Mouse (Mus musculus): ENCODE results near the gene Rxfp2. TPM values are rescaled to one million over a fixed set of nuclear protein-coding genes. Genes with fewer than 3 reads are reported as not detected.

Rxfp2 gene
- 0.51 and 0.72 TPM in 2 replicates for polyA plus RNA-seq (2014; fragmentation: Nextera tagmentation; extraction: Ambion mirVana)

- Histone ChIP-seq H3K9ac (ENCODE audit: low read depth, low read length) (no peak within 1 kb of the TSS), H3K9me3 (ENCODE audit: control insufficient read depth, low read length) (no peaks in the 10 kb centered on the region), H3K27ac (replicated peaks; ENCODE audit: low read depth, low read length) (no peak within 1 kb of the TSS), H3K4me2 (ENCODE audit: low read depth, low read length) (no peak within 1 kb of the TSS), H3K27me3 (replicated peaks; ENCODE audit: control insufficient read depth, insufficient read depth, low read length) (peaks cover 7% of the 10 kb centered on the region; the same call in 1 of the 2 replicates), H3K36me3 (ENCODE audit: control insufficient read depth, insufficient read depth, low read length) (no peaks in the 10 kb centered on the region), H3K4me1 (ENCODE audit: control insufficient read depth, insufficient read depth, low read length) (no peaks in the 10 kb centered on the region), H3K4me3 (ENCODE audit: low read depth, low read length) (no peak within 1 kb of the TSS)
- DNase-seq (ENCODE audit: low spot score) (no peak), ATAC-seq (ENCODE audit: low read depth) (no peak)
- WGBS, result 52% methylated on average over 19 of the region's 19 CpGs
These were observed at the start of gene Rxfp2 for GRCm38 (mm10) chr5:150018656-150019055. TSS of gene Rxfp2 (plus strand) at chr5:150018675.

DNA sequence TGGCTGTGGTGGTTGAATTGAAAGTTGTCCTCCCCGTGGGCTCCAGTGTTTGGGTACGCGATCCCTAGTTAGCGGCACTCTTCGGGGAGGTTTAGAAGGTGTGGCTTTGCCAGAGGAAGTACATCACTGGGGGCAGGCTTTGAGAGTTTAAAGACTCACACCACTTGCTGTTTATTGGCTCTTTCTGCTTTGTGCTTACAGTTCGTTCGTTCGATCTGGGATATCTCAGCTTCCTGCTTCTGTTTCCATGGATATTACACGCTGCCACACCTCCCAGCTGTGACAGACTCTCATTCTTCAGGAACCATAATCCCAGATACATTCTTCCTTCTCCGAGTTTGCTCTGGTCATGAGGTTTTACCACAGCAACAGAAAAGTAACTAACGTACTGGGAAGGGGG, 48.2 kb upstream of the Rxfp2 start:
- DNase-seq (ENCODE audit: low spot score) (no peak), ATAC-seq (ENCODE audit: low read depth) (no peak)
- no peaks in the 10 kb centered on the region for H3K4me1 ChIP-seq (ENCODE audit: control insufficient read depth, insufficient read depth, low read length)
- no peaks in the 10 kb centered on the region for H3K9me3 ChIP-seq (ENCODE audit: control insufficient read depth, low read length)
- H3K4me2 ChIP-seq (ENCODE audit: low read depth, low read length), result no peak overlapping the region
- no peak overlapping the region for H3K9ac ChIP-seq (ENCODE audit: low read depth, low read length)
- H3K27me3 ChIP-seq (replicated peaks; ENCODE audit: control insufficient read depth, insufficient read depth, low read length), result no peaks in the 10 kb centered on the region
- H3K36me3 ChIP-seq (ENCODE audit: control insufficient read depth, insufficient read depth, low read length), result no peaks in the 10 kb centered on the region
- H3K4me3 ChIP-seq (ENCODE audit: low read depth, low read length), result no peak overlapping the region
- H3K27ac ChIP-seq (replicated peaks; ENCODE audit: low read depth, low read length), result no peak overlapping the region
- WGBS, result 92% methylated on average over 11 of the region's 11 CpGs

DNA sequence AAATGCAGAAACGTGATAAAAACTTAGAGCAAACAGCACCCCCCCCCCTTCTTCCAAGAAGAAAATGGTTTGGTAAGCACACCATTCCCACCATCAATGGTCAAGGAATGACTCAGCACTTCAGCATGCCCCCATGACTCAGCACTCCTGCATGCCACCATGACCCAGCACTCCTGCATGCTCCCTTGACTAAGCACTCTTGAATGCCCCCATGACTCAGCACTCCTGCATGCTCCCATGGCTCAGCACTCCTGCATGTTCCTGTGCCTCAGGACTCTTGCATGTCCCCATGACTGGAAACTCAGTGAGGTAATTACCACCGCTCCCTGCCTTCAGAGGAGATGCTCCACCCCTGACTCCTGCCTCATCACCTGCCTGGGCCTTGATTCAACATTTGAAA, 41.4 kb upstream of the Rxfp2 start:
- Histone ChIP-seq H3K4me3 (ENCODE audit: low read depth, low read length) (no peak overlapping the region), H3K27ac (replicated peaks; ENCODE audit: low read depth, low read length) (no peak overlapping the region), H3K4me2 (ENCODE audit: low read depth, low read length) (no peak overlapping the region), H3K27me3 (replicated peaks; ENCODE audit: control insufficient read depth, insufficient read depth, low read length) (no peaks in the 10 kb centered on the region), H3K4me1 (ENCODE audit: control insufficient read depth, insufficient read depth, low read length) (no peaks in the 10 kb centered on the region), H3K9me3 (ENCODE audit: control insufficient read depth, low read length) (no peaks in the 10 kb centered on the region), H3K9ac (ENCODE audit: low read depth, low read length) (no peak overlapping the region), H3K36me3 (ENCODE audit: control insufficient read depth, insufficient read depth, low read length) (no peaks in the 10 kb centered on the region)
- DNase-seq (ENCODE audit: low spot score) (no peak), ATAC-seq (ENCODE audit: low read depth) (no peak)
- WGBS, result 88% methylated on average over 2 of the region's 2 CpGs

GRCm38 (mm10) chr5:149983621-149984020, 34.9 kb upstream of the Rxfp2 start:
- Histone ChIP-seq H3K4me2 (ENCODE audit: low read depth, low read length) (no peak overlapping the region), H3K27me3 (replicated peaks; ENCODE audit: control insufficient read depth, insufficient read depth, low read length) (no peaks in the 10 kb centered on the region), H3K4me1 (ENCODE audit: control insufficient read depth, insufficient read depth, low read length) (no peaks in the 10 kb centered on the region), H3K9ac (ENCODE audit: low read depth, low read length) (no peak overlapping the region), H3K36me3 (ENCODE audit: control insufficient read depth, insufficient read depth, low read length) (no peaks in the 10 kb centered on the region), H3K27ac (replicated peaks; ENCODE audit: low read depth, low read length) (no peak overlapping the region), H3K4me3 (ENCODE audit: low read depth, low read length) (no peak overlapping the region), H3K9me3 (ENCODE audit: control insufficient read depth, low read length) (no peaks in the 10 kb centered on the region)
- no peak for DNase-seq (ENCODE audit: low spot score)
- no peak for ATAC-seq (ENCODE audit: low read depth)
- WGBS, result 84% methylated on average over 4 of the region's 4 CpGs

DNA sequence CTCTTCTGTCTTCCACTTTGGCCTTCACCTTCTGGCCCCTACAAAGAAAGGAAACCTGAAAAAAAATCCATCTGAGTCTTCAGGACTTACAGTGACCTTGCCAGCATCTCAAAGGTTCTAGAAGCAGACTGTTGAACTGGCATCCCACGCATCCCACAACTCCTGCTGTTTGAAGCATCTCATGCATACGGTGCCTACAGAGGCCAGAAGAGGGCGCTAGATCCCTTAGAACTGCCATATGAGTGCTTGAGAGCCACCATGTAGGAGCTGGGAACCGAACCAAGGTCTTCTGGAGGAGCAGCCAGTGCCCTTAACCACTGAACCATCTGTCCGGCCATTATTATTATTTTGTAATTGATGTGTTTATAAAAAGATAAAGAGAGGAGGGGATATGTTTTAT, 23.9 kb upstream of the Rxfp2 start:
- Histone ChIP-seq H3K4me3 (ENCODE audit: low read depth, low read length) (no peak overlapping the region), H3K9ac (ENCODE audit: low read depth, low read length) (no peak overlapping the region), H3K27ac (replicated peaks; ENCODE audit: low read depth, low read length) (no peak overlapping the region), H3K4me1 (ENCODE audit: control insufficient read depth, insufficient read depth, low read length) (peaks cover 1% of the 10 kb centered on the region; the same call in 1 of the 2 replicates), H3K4me2 (ENCODE audit: low read depth, low read length) (no peak overlapping the region), H3K36me3 (ENCODE audit: control insufficient read depth, insufficient read depth, low read length) (no peaks in the 10 kb centered on the region), H3K27me3 (replicated peaks; ENCODE audit: control insufficient read depth, insufficient read depth, low read length) (no peaks in the 10 kb centered on the region), H3K9me3 (ENCODE audit: control insufficient read depth, low read length) (0 out of 2 replicates have a peak, but pooled peaks cover 4% of the 10 kb centered on the region)
- 74% methylated on average over 5 of the region's 5 CpGs for WGBS
- ATAC-seq (ENCODE audit: low read depth) (no peak), DNase-seq (ENCODE audit: low spot score) (no peak)

- WGBS, result 95% methylated on average over 4 of the region's 4 CpGs
- H3K9ac ChIP-seq (ENCODE audit: low read depth, low read length), result no peak overlapping the region
- DNase-seq (ENCODE audit: low spot score), result no peak
- H3K27ac ChIP-seq (replicated peaks; ENCODE audit: low read depth, low read length), result no peak overlapping the region
- no peaks in the 10 kb centered on the region for H3K27me3 ChIP-seq (replicated peaks; ENCODE audit: control insufficient read depth, insufficient read depth, low read length)
- no peaks in the 10 kb centered on the region for H3K36me3 ChIP-seq (ENCODE audit: control insufficient read depth, insufficient read depth, low read length)
- H3K4me2 ChIP-seq (ENCODE audit: low read depth, low read length), result no peak overlapping the region
- H3K9me3 ChIP-seq (ENCODE audit: control insufficient read depth, low read length), result 0 out of 2 replicates have a peak, but pooled peaks cover 4% of the 10 kb centered on the region
- ATAC-seq (ENCODE audit: low read depth), result no peak
- H3K4me1 ChIP-seq (ENCODE audit: control insufficient read depth, insufficient read depth, low read length), result no peaks in the 10 kb centered on the region
- no peak overlapping the region for H3K4me3 ChIP-seq (ENCODE audit: low read depth, low read length)
These were observed 21.9 kb upstream of the Rxfp2 start for GRCm38 (mm10) chr5:149996614-149997013.

DNA sequence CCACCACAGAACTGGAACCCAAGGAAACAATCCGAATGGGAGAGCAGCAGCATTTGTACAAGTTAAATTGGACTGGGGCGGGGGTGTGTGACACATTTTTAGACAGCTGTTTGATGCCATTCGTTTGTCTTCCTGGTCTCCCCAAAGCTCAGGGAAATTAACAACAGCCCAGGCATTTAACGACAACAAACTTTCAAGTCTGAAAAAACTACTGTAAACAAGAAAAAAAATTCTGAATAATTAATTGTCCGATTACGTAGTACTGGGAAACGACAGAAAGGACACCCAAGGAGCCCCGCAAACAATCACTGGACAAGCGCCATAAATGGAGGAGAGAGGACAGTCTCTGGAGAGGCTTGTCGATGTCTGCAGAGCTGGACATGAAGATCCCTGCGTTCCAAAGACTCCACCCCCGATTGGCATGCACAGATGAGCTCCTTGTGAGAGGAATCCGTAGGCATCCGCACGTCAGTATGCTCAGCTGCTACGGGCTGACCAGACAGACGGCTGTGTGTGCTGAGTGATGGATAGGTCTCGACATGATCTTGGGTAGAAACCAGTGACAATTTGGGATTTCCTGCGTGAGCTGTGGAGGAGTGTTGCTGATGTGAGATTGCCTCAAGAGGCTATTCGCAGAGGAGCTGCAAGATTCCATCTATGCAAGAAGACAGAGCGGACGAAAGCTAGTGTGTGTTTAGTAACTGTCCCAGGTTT, 21.0 kb upstream of the Rxfp2 start:
- H3K36me3 ChIP-seq (ENCODE audit: control insufficient read depth, insufficient read depth, low read length), result no peaks in the 10 kb centered on the region
- H3K27ac ChIP-seq (replicated peaks; ENCODE audit: low read depth, low read length), result no peak overlapping the region
- H3K27me3 ChIP-seq (replicated peaks; ENCODE audit: control insufficient read depth, insufficient read depth, low read length), result no peaks in the 10 kb centered on the region
- H3K9me3 ChIP-seq (ENCODE audit: control insufficient read depth, low read length), result 0 out of 2 replicates have a peak, but pooled peaks cover 4% of the 10 kb centered on the region
- H3K4me2 ChIP-seq (ENCODE audit: low read depth, low read length), result no peak overlapping the region
- ATAC-seq (ENCODE audit: low read depth) (peak; percentile 55; the same call in 1 of the 2 replicates), DNase-seq (ENCODE audit: low spot score) (peak; percentile 61)
- WGBS, result 71% methylated on average over 22 of the region's 22 CpGs
- no peaks in the 10 kb centered on the region for H3K4me1 ChIP-seq (ENCODE audit: control insufficient read depth, insufficient read depth, low read length)
- H3K9ac ChIP-seq (ENCODE audit: low read depth, low read length), result no peak overlapping the region
- H3K4me3 ChIP-seq (ENCODE audit: low read depth, low read length), result no peak overlapping the region

DNA sequence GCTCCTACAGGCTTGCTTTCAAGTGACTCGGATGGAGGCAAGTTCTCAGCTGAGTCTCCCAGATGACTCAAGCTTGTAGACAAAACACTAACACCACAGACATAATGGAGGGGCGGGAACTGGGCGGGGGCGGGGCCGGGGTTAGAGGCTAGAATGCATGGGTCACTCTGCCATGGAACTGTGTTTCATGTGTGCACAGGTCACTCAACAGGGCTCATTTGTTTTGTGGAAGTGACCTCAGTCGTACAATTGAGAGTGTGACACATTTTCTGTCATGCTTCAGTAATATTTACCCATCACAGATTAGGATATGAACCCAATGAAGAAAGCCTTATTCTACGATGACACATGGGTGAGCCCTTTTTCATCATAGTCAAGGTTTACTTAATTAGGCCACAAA, 20.2 kb upstream of the Rxfp2 start:
- Histone ChIP-seq H3K4me2 (ENCODE audit: low read depth, low read length) (no peak overlapping the region), H3K4me1 (ENCODE audit: control insufficient read depth, insufficient read depth, low read length) (no peaks in the 10 kb centered on the region), H3K27me3 (replicated peaks; ENCODE audit: control insufficient read depth, insufficient read depth, low read length) (no peaks in the 10 kb centered on the region), H3K9ac (ENCODE audit: low read depth, low read length) (no peak overlapping the region), H3K4me3 (ENCODE audit: low read depth, low read length) (no peak overlapping the region), H3K27ac (replicated peaks; ENCODE audit: low read depth, low read length) (no peak overlapping the region), H3K9me3 (ENCODE audit: control insufficient read depth, low read length) (0 out of 2 replicates have a peak, but pooled peaks cover 4% of the 10 kb centered on the region), H3K36me3 (ENCODE audit: control insufficient read depth, insufficient read depth, low read length) (no peaks in the 10 kb centered on the region)
- ATAC-seq (ENCODE audit: low read depth) (no peak), DNase-seq (ENCODE audit: low spot score) (no peak)
- WGBS, result 69% methylated on average over 7 of the region's 7 CpGs

DNA sequence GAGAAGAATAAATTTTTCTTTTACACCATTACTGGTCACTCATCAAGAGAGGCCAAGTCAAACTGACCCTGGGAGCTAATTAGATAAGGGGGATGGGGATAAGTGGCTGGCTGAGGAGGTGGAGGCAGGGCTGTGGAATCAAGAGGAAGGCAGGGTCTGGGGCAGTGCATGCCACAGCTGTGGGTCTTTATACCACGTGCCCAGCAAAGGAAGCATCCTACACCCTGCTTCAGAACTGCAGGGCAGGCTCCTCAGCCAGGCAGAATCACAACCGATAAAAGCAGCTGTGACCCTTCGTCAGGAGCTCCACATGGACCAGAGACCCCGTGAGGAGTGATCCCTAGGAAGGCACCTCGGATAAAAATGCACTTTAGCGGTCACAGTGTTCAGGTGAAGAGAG, 13.1 kb upstream of the Rxfp2 start:
- DNase-seq (ENCODE audit: low spot score) (no peak), ATAC-seq (ENCODE audit: low read depth) (no peak)
- Histone ChIP-seq H3K4me3 (ENCODE audit: low read depth, low read length) (no peak overlapping the region), H3K27ac (replicated peaks; ENCODE audit: low read depth, low read length) (no peak overlapping the region), H3K36me3 (ENCODE audit: control insufficient read depth, insufficient read depth, low read length) (no peaks in the 10 kb centered on the region), H3K27me3 (replicated peaks; ENCODE audit: control insufficient read depth, insufficient read depth, low read length) (no peaks in the 10 kb centered on the region), H3K4me1 (ENCODE audit: control insufficient read depth, insufficient read depth, low read length) (no peaks in the 10 kb centered on the region), H3K9ac (ENCODE audit: low read depth, low read length) (no peak overlapping the region), H3K9me3 (ENCODE audit: control insufficient read depth, low read length) (no peaks in the 10 kb centered on the region), H3K4me2 (ENCODE audit: low read depth, low read length) (no peak overlapping the region)
- WGBS, result 45% methylated on average over 6 of the region's 6 CpGs

Data from embryonic facial prominence, embryonic 14.5 days (tissue).